Mouse (Mus musculus): ENCODE measurements around the gene Tmem165. TPM values are rescaled to one million over a fixed set of nuclear protein-coding genes. Genes with fewer than 3 reads are reported as not detected.

The Tmem165 gene
- polyA plus RNA-seq, 1 experiment, result 69.8 TPM

GRCm38 (mm10) chr5:76171039-76171438 is 12.6 kb upstream of the Tmem165 start:
- DNase-seq (ENCODE audit: low spot score), result no peak

DNA sequence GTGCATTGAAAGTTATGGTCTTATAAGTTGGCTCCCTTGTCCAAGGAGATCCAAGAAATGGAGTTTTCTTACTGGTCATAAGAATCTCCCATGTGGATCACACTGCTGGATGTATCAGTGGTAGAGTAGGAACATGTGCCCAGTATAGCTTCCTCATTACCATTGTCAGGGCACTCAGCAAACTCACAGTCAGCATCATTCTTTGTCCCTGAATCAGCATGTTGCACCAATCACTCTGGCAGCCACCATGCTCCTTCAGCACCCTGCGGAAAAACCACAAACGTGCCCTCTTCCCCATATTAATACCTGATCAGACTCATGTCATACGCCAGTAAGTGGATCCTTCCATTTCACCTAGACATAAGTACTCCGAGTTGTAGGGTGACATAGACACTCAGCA is 8.6 kb upstream of the Tmem165 start:
- DNase-seq (ENCODE audit: low spot score), result no peak

GRCm38 (mm10) chr5:76176411-76176810 is 7.3 kb upstream of the Tmem165 start:
- DNase-seq (ENCODE audit: low spot score), result no peak

DNA sequence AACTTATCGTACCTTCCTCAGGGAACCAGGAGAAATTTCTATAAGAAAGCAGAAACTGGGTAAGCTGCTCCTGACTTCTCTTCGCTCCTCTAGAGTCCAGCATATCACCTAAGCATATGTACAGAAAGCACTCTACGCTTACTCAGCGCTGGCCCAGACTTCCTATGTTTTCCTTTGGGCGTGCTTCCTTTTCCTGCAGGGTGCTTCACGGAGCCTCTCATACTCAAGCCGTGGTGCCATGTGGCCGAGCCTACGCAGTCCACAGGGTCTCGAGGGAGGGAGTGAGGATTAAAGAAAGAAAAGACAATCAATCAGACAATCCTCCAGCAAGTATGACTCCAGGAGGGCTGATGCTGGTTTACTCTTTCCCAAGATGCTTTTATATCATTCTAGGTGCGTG is 6.8 kb upstream of the Tmem165 start:
- no peak for DNase-seq (ENCODE audit: low spot score)

GRCm38 (mm10) chr5:76177664-76178063 is 6.0 kb upstream of the Tmem165 start:
- DNase-seq (ENCODE audit: low spot score), result no peak

DNA sequence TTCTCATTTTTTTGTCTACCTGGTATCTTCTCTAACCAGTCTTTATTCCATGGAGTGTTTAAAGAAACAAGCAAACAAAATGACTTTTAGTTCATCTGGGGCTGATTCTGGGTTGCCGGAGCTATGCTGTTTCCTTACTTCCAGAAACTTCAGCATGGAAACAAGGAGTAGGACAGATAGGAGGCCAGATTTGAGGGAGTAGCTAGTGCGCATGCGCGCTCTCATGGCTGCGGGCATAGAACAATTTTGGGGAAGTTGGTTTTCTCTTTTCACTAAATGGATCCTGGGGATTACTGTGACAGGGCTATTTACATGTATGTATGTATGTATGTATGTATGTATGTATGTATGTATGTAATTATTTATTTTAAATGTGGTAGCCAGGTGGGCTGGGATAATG is 4.5 kb upstream of the Tmem165 start:
- no peak for DNase-seq (ENCODE audit: low spot score)

GRCm38 (mm10) chr5:76179791-76180190 is 3.9 kb upstream of the Tmem165 start:
- no peak for DNase-seq (ENCODE audit: low spot score)

DNA sequence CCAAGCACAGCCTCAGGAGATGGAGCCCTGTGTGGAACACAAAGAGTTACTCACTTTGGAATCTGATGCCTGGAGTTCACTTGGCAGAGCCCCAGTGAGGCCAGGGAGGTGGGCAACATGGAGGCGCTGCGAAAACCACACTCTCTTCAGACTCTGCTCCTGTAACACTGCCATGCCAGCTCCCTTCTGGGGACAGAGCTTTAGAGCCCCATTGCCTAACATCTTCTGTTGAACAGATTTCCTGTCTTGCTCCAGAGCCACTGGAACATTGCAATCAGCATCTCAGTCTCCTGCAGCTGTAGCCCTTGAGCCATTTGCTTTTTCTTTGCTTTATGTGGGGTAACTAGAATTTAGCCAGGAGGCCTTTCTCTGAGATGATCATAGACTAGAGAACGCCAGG is 1.4 kb upstream of the Tmem165 start:
- DNase-seq (ENCODE audit: low spot score), result no peak

DNA sequence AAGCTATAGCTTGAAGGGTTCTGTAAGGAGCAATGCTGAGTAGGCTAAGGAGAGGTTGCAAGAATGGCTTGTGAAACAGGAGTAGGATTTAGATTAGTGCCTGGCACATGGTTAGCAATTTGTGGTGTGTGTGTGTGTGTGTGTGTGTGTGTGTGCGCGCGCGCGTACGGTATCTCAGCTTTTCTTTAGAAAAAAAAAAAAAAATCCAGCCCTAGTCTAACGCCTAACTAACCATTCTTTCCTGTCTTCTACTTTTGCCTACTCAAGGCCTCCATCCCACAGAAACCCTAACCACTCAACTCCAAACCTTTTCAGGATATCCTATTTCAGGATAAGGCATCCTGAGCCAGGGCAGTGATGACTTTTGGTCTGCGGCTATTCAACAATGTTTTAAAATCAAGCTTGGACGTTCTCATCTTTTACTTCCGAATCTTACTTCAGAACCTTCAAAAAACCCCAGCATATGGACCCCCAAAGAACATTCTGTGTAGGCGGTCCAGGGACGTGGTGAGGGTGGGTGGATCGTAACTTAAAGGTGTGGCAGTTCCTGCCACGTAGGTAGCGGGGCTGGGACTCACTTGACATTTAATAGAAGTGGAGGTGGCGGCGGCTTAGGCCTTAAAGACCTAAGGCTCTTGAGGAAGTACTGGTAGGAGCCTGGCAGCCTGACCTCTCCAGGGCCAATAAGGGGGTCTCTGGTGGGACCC is 484 bp upstream of the Tmem165 start:
- no peak for DNase-seq (ENCODE audit: low spot score)

GRCm38 (mm10) chr5:76184286-76185080 is 803 bp downstream of the Tmem165 start:
- DNase-seq (ENCODE audit: low spot score), result peak; percentile 72

DNA sequence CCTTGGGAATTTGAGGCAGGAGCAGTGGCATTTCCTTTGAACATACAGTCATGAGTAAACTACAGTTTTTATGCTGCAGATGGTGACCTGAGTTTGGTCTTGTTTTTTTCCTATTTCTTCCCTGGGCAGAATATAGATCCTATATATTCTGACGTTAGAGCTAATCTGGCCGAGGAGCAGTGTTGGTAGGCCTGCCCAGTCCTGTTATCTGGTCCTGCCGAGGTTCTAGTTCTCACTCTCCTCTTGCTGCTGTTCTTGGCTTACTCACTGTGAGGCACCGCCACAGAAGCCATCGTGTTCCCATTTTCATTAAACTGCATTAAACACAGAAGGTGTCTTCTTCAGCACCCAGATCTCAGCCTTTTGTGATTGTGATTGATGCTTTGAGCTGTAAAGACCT is 4.2 kb downstream of the Tmem165 start:
- no peak for DNase-seq (ENCODE audit: low spot score)

DNA sequence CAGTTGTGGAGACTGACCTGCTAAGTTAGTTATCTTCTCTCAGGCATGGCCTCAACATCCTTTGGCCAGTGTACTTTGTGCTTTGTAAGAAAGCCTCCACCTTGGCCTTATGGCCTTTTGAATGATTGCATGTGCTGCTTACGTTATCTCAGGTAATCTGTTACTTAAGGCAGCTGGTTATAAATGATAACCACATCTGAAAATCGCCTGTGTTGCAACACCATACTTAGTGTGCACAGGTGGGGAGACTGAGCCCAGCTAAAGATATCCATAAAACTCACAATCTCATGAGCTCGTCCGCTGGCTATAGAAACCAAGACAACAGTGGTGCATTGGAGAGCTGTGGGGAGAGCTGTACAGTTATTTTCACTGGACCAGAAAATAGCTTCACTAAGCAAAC is 6.9 kb downstream of the Tmem165 start:
- no peak for DNase-seq (ENCODE audit: low spot score)

DNA sequence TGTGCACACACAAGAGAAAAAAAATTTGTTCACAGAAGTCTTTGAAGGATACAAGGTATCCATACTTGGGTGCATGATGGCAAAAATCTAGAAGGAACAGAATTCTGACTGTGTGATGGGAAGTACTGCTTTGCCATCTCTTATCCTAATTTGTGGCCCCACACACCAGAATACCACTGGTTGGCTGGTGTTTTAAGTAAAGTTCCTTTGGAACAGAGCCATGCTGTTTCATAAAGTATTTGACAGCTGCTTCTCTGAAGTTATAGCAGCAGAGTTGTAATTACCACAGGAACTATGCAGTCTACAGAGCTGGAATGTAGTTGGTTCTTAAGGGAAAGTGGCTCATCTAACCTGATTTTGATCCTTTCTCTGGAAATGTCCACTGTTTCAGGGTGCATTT is 9.4 kb downstream of the Tmem165 start:
- DNase-seq (ENCODE audit: low spot score), result no peak

DNA sequence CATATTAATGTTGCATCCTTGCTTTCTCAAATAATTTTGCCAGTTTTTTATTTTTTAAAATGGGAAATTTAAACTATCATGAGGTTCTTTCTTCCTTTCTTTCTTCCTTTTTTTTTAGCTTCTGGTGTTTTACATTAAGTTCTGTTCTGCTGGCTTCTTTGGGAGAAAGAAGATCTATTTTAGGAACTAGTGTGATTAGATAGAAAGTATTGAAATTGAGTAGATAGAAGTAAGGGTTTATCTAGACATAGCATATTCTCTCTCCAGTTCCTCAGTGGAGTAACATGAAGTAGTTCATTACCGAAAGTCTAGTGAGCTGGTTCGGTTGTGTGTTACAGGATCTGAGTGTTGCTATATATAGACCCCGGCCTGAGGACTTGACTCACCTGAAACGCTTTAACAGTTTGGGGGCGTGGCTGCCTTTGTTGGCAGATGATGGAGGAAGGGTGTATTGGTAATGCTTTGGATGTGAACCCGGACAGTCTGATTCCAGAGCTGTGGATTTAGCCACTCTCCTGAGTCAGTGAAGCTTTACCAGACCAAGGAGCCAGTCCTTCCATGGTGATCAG is 10.8 kb downstream of the Tmem165 start:
- no peak for DNase-seq (ENCODE audit: low spot score)

DNA sequence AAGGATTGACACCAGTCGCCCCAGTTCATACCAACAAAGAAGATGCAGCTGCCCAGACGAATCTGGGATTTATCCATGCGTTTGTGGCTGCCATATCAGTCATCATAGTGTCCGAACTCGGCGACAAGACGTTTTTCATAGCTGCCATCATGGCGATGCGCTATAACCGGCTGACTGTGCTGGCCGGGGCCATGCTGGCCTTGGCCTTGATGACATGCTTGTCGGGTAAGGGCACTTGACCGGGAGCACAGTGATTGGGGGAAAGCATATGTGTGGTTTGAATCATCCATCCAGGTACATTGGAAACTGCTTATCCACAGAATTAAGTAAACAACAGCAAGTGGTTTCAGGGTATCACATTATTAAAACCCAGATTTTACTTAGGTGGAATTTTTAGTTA is 15.7 kb downstream of the Tmem165 start:
- no peak for DNase-seq (ENCODE audit: low spot score)

DNA sequence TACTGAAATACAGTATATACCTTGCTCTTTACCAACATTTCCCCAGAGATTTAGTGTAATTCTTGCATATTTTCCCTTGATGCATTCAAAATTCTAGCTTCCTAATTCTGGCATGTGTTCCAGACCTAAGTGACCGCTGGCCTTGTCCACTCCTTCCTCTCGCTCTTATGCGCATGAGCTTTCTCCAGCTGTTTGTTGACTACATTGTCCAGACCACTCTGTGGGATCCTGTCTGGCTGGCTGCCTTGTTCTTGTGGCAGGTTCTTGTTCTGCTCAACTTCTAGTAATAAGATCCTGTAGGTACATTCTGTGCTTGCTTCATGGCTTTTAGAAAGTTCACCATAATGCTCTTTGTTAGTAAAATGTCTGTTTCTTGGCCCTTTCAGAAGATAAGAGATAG is 19.5 kb downstream of the Tmem165 start:
- no peak for DNase-seq (ENCODE audit: low spot score)

DNA sequence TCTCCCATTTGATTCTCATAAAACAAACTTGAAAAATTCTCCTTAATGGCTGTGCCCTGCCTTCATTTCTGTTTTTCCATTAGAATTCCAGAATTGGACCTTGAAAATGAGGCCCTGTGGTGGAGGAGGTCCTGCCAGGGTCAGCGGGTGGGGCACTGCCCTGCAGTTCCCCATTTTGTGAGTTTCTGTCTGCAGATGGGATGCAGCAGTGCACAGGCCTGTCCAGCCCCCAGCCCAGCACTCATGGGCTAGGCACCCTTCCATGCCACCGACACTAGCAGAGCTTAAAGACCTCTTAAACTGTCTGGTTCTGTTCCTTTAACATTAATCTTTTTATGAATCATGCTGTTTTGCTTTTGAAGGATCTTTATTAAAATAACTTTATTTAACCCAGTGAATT is 22.2 kb downstream of the Tmem165 start:
- DNase-seq (ENCODE audit: low spot score), result no peak

- no peak for DNase-seq (ENCODE audit: low spot score)
Observed at GRCm38 (mm10) chr5:76208066-76208465, 24.4 kb downstream of the Tmem165 start.

DNA sequence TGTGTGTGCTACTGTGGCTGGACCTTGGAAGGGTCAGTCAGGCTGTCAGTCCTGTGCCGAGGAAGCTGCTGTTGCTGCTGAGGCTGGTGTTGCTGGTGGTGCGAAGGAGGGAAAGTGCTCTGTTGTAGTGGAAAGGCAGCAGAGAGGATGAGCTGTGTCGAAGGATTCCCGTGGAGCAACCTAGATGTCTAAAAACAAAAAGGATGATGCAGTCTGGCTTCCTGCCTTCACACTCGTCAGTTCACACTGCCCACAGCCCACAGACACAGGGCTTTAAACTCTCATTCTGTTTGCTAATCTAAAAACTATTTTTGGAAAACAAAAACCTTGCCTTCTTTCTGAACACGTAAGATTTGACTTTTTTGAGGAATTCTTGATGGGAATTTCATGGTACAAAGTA is 33.0 kb downstream of the Tmem165 start:
- no peak for DNase-seq (ENCODE audit: low spot score)

DNA sequence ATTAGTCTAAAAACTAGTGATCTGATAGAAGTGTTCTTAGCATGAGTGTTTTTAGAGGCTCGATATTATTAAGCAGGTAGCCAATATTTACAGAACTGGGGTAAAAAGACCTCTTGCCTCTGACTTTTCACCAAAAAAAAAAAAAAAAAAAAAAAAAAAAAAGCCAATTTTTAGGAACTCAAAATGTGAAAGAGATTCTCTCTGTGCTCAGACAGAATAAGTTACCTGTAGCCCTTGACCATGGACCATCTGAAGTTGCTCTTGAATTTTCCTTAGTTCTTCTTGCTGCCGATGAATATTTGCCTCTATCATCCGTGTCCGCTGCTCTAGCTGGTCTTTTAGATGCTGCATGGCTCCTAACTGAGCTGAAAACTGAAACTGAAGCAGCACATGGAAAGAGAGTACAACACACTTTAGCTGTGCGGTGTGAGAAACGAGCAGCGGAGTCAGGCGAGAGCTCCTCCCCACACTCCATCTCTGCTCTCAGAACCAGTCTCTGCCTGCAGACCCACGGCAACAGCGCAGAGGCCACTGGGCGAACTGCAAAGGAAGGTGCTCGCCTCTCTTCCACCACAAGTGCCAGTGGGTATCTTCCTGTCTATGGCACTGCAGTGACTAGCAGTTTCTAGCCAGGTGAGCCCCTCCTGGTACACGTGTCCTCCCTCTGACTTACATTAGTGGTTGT is 47.6 kb downstream of the Tmem165 start:
- DNase-seq (ENCODE audit: low spot score), result no peak

- no peak for DNase-seq (ENCODE audit: low spot score)
Observed at GRCm38 (mm10) chr5:76243274-76243673, 59.6 kb downstream of the Tmem165 start.

- DNase-seq (ENCODE audit: low spot score), result no peak
Observed at GRCm38 (mm10) chr5:76243929-76244328, 60.2 kb downstream of the Tmem165 start.

DNA sequence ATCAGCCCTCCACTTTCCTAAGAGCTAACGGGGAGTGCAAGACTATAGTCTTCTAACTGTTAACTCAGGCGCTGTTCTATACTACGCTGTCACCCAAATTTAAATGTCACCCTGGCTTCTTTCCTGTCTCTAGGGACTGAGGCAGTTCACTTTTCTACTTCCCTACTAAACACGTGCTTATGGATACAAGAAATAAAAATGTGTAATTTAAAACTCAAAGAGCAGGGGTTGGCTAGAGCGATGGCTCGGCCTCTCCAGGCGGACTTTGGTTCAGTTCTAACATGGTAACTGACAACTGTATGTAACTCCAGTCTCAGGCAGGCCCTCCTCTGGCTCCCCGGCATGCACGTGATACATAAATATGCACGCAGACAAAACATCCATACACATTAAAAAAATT is 60.8 kb downstream of the Tmem165 start:
- DNase-seq (ENCODE audit: low spot score), result no peak

All from urinary bladder, adult 2 months (tissue).